Mouse (Mus musculus) left cerebral cortex, adult 11 months (tissue): Measurements from ENCODE around the gene Acsl1.

ENCODE experiments used
- DNase-seq: peaks from one replicate; pipeline ENCODE4 v3.0.0; 2022; ENCODE audit warnings: low spot score

Acsl1 gene

DNA sequence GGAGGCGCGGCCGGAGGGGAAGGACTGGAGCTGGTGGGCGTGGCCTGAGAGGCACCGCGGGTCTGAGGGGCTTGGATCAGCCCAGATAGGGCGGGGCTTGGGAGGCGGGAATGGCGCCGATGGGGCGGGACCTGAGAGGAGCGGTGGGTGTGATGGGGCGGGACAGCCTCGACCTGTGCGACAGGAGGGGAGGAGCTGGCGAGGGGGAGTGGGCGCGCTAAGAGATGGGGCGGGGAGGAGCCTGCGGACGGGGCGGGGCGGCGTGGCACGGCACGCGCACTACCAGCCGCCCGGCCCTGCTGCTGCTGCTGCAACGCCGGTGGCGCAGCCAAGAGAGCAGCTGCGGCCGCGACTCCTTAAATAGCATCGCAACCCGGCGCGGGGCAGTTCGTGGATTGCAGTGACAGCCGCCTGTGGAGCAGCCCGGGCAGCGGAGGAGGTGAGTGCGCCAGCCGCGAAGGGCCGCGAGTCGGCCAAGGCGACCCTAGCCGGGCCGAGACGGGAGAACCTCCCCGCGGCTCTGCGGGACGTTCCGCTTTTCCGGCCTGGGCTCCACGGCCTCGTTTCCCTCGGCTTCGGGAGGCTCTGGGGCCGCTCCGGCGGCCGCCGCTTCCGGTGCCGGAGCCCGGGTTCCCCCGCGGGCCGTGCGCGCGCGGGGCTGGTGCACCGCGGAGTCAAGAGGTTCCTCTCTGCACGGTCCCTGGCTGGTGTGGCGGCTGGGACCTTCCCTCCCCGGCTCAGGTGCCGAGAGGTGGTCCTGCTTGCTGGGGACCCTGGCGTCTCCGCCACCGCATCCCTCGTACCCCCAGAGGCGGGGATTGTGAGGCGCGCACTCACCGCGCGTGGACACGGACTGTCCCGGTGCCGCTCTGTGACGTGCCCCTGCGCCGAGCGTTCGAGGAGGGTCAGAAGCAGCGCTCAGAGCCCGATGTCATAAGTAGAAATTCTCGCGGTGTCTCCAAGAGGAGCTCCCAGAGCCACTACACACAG is at the start of gene Acsl1:
TSS of gene Acsl1 (plus strand) at position 246 of the 990 bp plus-strand sequence.
- DNase-seq: peak; percentile 97

DNA sequence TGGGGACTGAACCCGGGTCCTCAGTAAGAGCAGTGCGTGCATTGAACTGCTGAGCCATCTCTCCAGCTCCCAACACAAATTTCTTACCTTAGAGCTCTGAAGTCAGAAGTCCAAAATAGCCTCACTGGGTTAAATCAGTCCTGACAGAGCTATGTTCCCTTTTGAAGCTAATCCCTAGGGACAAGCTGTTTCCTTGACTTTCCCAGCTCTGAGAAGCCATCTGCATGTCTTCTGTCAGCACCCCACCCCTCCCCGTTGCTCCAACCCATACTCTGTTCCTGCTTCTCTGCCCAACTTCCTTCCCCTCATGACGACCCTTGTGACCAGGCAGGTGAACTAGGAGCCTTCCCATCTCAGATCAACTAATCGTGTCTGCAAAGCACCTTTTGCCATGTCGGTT is 49.3 kb upstream of the Acsl1 start:
- DNase-seq: no peak

GRCm38 (mm10) chr8:46427940-46428339 is 42.9 kb upstream of the Acsl1 start:
- no peak for DNase-seq

DNA sequence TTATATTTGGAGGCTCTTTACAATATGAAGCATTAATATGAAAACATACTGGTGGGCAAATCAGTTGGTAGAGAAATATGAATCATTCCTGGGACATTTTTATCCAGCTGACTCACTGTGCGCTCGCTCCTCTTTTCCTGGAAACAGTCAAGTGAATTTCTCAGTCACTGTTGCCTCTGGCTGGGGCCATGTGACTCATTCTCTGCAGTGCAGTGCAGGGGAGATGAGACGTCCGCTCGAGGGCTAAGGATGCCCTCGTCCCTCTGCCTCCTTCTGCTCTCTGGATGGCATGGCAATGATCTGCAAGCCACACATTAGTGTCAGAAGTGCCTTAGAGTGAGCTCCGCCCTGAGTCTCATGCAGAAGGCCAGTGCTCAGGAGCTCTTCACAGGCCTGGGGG is 41.0 kb upstream of the Acsl1 start:
- peak; percentile 29 for DNase-seq

- no peak for DNase-seq
Measured at GRCm38 (mm10) chr8:46431921-46432320, 38.9 kb upstream of the Acsl1 start.

GRCm38 (mm10) chr8:46432581-46432980 is 38.3 kb upstream of the Acsl1 start:
- DNase-seq: no peak

DNA sequence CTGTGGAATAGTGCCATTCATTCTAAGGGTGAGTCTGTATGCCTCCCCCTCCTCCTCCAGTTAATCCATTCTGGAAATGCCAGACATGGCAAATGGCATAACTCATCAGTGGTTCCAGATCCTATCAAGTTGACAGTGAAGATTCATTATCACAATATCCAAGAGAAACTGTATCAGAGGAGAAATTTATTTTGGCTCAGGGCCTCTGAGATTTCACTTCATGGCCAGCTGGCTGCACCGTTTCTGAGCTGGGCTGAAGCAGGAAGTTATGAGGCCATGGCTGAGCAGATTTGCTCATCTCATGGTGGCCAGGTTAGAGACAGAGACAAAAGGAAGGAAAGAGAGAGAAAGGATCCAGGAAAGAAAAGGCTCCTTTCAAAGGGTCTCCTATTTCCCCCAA is 37.2 kb upstream of the Acsl1 start:
- DNase-seq: no peak

DNA sequence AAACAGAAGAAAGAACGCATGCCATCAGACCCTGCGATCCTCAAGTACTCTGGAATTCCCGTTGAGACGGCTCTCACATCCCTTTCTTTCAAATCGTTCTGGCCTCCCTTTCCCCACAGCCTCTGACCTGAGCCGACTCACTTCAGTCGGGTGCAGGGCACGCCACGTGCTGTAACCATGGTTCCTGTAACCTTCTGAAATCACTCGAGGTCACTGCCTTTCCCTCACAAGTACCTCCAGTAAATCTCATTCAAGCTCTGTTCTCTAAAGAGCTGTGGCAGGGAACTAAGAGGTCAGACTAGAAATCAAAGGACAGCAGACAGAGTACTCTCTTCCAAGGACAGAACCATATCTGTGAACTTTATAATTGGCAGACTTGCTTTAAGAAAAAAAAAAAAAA is 32.3 kb upstream of the Acsl1 start:
- DNase-seq: no peak

GRCm38 (mm10) chr8:46445964-46446915 is 24.6 kb upstream of the Acsl1 start:
- no peak for DNase-seq

GRCm38 (mm10) chr8:46447334-46447733 is 23.5 kb upstream of the Acsl1 start:
- no peak for DNase-seq

DNA sequence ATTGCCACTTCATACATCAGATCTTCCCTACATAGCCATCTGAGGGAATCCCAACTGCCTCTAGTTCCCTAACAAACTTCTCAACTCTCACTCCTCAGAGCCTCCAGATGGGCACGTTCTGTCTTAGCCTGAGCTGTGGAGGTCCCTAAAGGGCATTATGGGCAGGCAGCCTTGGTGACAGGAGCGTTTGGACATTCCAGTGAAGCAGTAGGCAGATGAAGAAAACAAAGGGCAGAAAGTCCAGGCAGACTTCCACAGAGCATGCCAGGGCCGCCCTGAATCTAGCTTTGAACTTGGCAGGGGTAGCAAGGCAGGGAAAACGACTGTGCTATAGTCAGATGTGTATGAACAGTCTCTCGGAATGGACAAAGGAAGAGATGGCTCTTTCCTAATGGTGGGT is 22.2 kb upstream of the Acsl1 start:
- DNase-seq: no peak

DNA sequence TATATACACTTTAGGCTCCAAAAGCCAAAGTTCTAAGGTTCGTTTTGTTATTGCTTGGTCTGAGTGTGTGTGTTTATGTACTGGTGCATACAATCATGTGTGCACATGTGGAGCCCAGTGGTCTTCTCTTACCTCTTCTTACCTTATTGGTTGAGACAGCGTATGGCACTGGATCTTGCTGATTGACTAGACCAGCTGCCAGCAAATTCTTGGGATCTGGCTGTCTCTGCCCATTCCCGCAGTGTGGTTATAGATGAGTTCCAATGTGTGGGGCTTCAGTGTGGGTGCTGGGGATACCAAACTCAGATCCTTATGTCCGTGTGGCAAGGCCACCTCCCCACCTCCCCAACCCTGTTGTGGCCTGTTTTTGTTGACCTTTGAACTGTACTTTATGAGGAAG is 21.8 kb upstream of the Acsl1 start:
- no peak for DNase-seq

DNA sequence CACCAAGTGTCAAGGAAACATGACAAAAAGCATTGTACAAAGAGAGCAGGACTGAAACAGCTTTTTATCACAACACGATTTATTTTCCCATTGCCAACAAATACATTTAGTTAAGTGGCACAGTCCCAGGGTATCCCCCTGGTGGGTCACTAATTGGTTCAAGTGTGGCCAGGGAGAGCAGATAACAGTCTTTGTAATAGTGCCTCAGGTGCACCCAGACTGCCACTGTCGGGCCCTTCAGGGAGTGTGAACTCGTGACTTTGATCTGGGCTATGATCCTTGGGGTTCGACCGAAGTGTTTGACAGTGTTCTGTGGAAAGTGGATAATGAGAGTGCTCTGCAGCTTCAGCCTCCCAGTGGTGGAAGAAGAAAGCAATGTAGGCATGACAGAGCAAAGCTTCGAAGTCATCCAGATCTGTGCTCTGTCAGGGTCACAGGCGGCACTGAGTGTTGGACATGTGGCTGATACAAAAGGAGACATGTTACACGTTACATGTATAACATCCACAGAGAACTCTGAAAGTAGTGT is 21.1 kb upstream of the Acsl1 start:
- DNase-seq: no peak

- DNase-seq: no peak
Measured at GRCm38 (mm10) chr8:46458215-46458811, 12.5 kb upstream of the Acsl1 start.

- no peak for DNase-seq
Measured at GRCm38 (mm10) chr8:46468400-46468799, 2.4 kb upstream of the Acsl1 start.

DNA sequence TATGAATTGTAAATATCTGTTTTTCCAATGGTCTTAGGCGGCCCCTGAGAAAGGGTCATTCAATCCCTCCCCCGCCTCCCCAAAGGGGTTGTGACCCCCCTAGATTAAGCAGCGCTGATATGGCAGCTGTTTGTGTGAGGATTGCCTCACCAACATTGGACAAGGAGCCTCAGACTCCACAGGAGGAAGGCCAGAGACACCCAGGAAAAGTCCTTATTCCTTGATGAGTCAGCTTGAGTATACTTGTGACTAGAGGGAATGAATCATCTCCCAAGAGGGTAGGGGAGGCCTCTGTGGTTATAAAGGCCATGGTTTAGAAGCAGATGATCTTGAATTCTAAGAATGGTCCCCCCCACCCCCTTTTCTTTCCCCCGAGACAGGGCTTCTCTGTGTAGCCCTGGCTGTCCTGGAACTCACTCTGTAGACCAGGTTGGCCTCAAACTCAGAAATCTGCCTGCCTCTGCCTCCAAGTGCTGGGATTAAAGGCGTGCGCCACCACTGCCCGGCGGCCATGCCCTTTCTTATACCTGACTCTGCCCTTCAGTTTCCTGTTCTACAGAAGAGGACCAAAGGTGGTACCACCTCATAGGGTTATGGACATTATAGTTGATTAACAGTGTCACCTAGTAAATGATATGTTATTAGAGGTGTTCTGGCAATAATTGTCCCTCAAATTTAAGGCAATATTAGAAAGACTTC is 1.6 kb upstream of the Acsl1 start:
- DNase-seq: no peak

GRCm38 (mm10) chr8:46470091-46470791 is 596 bp upstream of the Acsl1 start:
- no peak for DNase-seq

DNA sequence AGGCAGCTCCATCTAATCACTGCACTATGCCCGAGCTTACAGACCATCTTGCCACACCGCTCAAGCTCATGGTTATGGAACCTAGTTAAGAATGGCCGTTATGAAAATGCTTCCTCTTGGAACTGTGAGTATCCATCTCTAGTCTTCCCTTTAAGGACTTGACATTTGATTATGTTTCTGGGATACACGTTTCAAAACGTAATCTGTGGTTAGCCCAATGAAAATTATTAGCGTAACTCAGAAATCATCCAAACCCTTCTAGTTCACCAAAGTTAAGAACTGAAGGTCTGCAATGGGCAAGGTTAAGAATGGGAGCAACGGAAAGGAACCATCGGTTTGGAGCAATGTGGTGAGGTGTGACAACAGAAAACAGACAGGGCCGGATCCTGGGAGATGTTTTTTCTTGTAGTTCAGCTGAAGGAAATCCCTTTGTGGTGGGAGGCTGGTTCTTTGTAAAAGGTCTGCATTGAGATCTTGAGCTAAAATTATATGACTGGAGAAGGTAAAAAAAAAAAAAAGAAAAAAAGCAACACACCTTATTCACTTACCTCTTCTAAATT is 1.2 kb downstream of the Acsl1 start:
- DNase-seq: no peak

DNA sequence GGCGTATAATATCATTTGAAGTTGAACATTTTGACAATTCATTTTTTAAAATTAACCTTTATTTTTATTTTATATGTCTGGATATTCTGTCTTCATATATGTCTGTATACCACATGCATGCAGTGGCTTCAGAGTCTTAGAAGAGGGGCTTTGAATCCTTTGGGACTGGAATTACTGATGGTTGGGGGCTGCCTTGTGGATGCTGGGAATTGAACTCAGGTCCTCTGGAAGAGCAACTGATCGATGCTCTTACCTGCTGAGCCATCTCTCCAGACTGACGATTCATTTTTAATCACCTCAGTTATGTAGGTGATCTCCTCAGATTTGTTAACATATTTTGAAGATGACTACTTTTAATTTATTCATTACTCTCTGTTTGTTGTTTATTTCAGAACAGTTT is 3.3 kb downstream of the Acsl1 start:
- no peak for DNase-seq

GRCm38 (mm10) chr8:46474634-46475033 is 3.8 kb downstream of the Acsl1 start:
- DNase-seq: no peak
